Mouse (Mus musculus) hindbrain, embryonic 14.5 days (tissue): Measurements from ENCODE around the gene Nutm1. TPM values are rescaled to one million over a fixed set of nuclear protein-coding genes. Genes with fewer than 3 reads are reported as not detected.
A peak's percentile ranks its signal among the peaks of the same experiment; 100 is the strongest.

Source experiments
- ATAC-seq: fragments of 200-750 bp; cut with Nextera tagmentation; 2 replicates; pipeline ENCODE4 v1.8.0; 2017; ENCODE audit warnings: moderate number of reproducible peaks, mild to moderate bottlenecking, moderate TSS enrichment, moderate library complexity; ENCODE audit not compliant: low FRiP score
- DNase-seq: peaks from one replicate; pipeline ENCODE4 v3.0.0-alpha.2; 2015; ENCODE audit warnings: low spot score
- H3K27ac ChIP-seq: fragments of 300-500 bp; sonication (generic); 2 replicates; pipeline ENCODE4 v1.5.1; 2014; ENCODE audit warnings: mild to moderate bottlenecking, moderate library complexity
- H3K27me3 ChIP-seq: fragments of 300-500 bp; sonication (generic); 2 replicates; pipeline ENCODE4 v1.6.1; 2014; ENCODE audit warnings: mild to moderate bottlenecking, low read length, mixed read lengths; ENCODE audit not compliant: control insufficient read depth, insufficient read depth
- H3K36me3 ChIP-seq: fragments of 300-500 bp; sonication (generic); replicated peaks from 2 replicates; pipeline ENCODE4 v1.6.1; 2014; ENCODE audit not compliant: control insufficient read depth, insufficient read depth
- H3K4me1 ChIP-seq: fragments of 300-500 bp; sonication (generic); replicated peaks from 2 replicates; pipeline ENCODE4 v1.6.1; 2014; ENCODE audit warnings: antibody characterized with exemption, low read length, mixed read lengths; ENCODE audit not compliant: control insufficient read depth, insufficient read depth
- H3K4me2 ChIP-seq: fragments of 300-500 bp; sonication (generic); replicated peaks from 2 replicates; pipeline ENCODE4 v1.6.1; 2014; ENCODE audit warnings: mild to moderate bottlenecking, moderate library complexity
- H3K4me3 ChIP-seq: fragments of 300-500 bp; sonication (generic); replicated peaks from 2 replicates; pipeline ENCODE4 v1.5.1; 2014; ENCODE audit warnings: mild to moderate bottlenecking, low read length
- H3K9ac ChIP-seq: fragments of 300-500 bp; sonication (generic); 2 replicates; pipeline ENCODE4 v1.6.1; 2014
- H3K9me3 ChIP-seq: fragments of 300-500 bp; sonication (generic); 2 replicates; pipeline ENCODE4 v1.6.1; 2016; ENCODE audit warnings: low read length; ENCODE audit not compliant: control insufficient read depth
- WGBS: fragments of 180-500 bp; shearing (Covaris S2); extraction: QIAGEN DNeasy Blood & Tissue Kit; methylation state at CpG from one replicate; pipeline ENCODE4 v1.1.7; 2014; 5-methylcytosine and 5-hydroxymethylcytosine counted together
- polyA plus RNA-seq: library from polyadenylated mRNA; unstranded; fragments of >200 nt; fragmentation: Nextera tagmentation; extraction: Ambion mirVana; gene quantifications from 2 replicates; pipeline ENCODE4 v1.2.1, GENCODE M21; 2014

The Nutm1 gene
- polyA plus RNA-seq, 1 experiment from 2014 or later, result not detected

- DNase-seq (peak; percentile 68), ATAC-seq (peak; percentile 87)
- WGBS, result 2% methylated on average over 21 of the region's 21 CpGs
- no peaks in the 10 kb centered on the region for H3K27me3 ChIP-seq
- H3K4me2 ChIP-seq, result peak overlapping the region; percentile 81
- H3K4me1 ChIP-seq, result peaks cover 10% of the 10 kb centered on the region
- H3K9me3 ChIP-seq, result no peaks in the 10 kb centered on the region
- peak overlapping the region; percentile 35 for H3K4me3 ChIP-seq
- H3K36me3 ChIP-seq, result no peaks in the 10 kb centered on the region
- peak overlapping the region; percentile 65 for H3K9ac ChIP-seq
- H3K27ac ChIP-seq, result no peak overlapping the region
Measured at GRCm38 (mm10) chr2:112284363-112285030, 25.4 kb upstream of the Nutm1 start.

- ATAC-seq, result no peak
- 82% methylated on average over 1 of the region's 1 CpGs for WGBS
Measured at GRCm38 (mm10) chr2:112282846-112283245, 23.8 kb upstream of the Nutm1 start.

GRCm38 (mm10) chr2:112276870-112277269 lies 17.8 kb upstream of the Nutm1 start:
- ATAC-seq, result no peak
- H3K9ac ChIP-seq, result no peak overlapping the region
- H3K9me3 ChIP-seq, result no peaks in the 10 kb centered on the region
- no peaks in the 10 kb centered on the region for H3K36me3 ChIP-seq
- no peak overlapping the region for H3K27ac ChIP-seq
- no peaks in the 10 kb centered on the region for H3K4me1 ChIP-seq
- no peak for DNase-seq
- no peak overlapping the region for H3K4me3 ChIP-seq
- 94% methylated on average over 3 of the region's 3 CpGs for WGBS
- H3K4me2 ChIP-seq, result no peak overlapping the region
- H3K27me3 ChIP-seq, result no peaks in the 10 kb centered on the region

More at GRCm38 (mm10) chr2:112282846-112283245, 23.8 kb upstream of the Nutm1 start:
- Histone ChIP-seq H3K9me3 (no peaks in the 10 kb centered on the region), H3K9ac (no peak overlapping the region), H3K27ac (no peak overlapping the region), H3K36me3 (no peaks in the 10 kb centered on the region), H3K4me2 (no peak overlapping the region), H3K4me1 (peaks cover 10% of the 10 kb centered on the region), H3K4me3 (no peak overlapping the region), H3K27me3 (no peaks in the 10 kb centered on the region)
- no peak for DNase-seq

- 90% methylated on average over 6 of the region's 6 CpGs for WGBS
Measured at GRCm38 (mm10) chr2:112273474-112273873, 14.4 kb upstream of the Nutm1 start.

GRCm38 (mm10) chr2:112272909-112273308 lies 13.8 kb upstream of the Nutm1 start:
- ATAC-seq (no peak), DNase-seq (no peak)
- H3K36me3 ChIP-seq, result no peaks in the 10 kb centered on the region
- WGBS, result 100% methylated on average over 2 of the region's 2 CpGs
- H3K9ac ChIP-seq, result no peak overlapping the region
- no peaks in the 10 kb centered on the region for H3K27me3 ChIP-seq
- peaks cover 26% of the 10 kb centered on the region for H3K4me1 ChIP-seq
- H3K4me3 ChIP-seq, result no peak overlapping the region
- no peaks in the 10 kb centered on the region for H3K9me3 ChIP-seq
- H3K27ac ChIP-seq, result no peak overlapping the region
- no peak overlapping the region for H3K4me2 ChIP-seq

More at GRCm38 (mm10) chr2:112273474-112273873, 14.4 kb upstream of the Nutm1 start:
- ATAC-seq, result no peak
- peaks cover 22% of the 10 kb centered on the region for H3K4me1 ChIP-seq
- H3K4me3 ChIP-seq, result no peak overlapping the region
- H3K9ac ChIP-seq, result no peak overlapping the region
- H3K9me3 ChIP-seq, result no peaks in the 10 kb centered on the region
- DNase-seq, result no peak
- no peaks in the 10 kb centered on the region for H3K36me3 ChIP-seq
- no peaks in the 10 kb centered on the region for H3K27me3 ChIP-seq
- H3K27ac ChIP-seq, result no peak overlapping the region
- H3K4me2 ChIP-seq, result no peak overlapping the region

- peaks cover 47% of the 10 kb centered on the region for H3K4me1 ChIP-seq
- ATAC-seq (no peak), DNase-seq (no peak)
- H3K4me2 ChIP-seq, result peak overlapping the region; percentile 25
- no peak overlapping the region for H3K4me3 ChIP-seq
- no peak overlapping the region for H3K27ac ChIP-seq
- H3K9ac ChIP-seq, result no peak overlapping the region
- no peaks in the 10 kb centered on the region for H3K27me3 ChIP-seq
- WGBS, result 92% methylated on average over 2 of the region's 2 CpGs
- H3K9me3 ChIP-seq, result no peaks in the 10 kb centered on the region
- H3K36me3 ChIP-seq, result no peaks in the 10 kb centered on the region
Measured at GRCm38 (mm10) chr2:112270011-112270410, 10.9 kb upstream of the Nutm1 start.

GRCm38 (mm10) chr2:112267547-112268269 lies 8.6 kb upstream of the Nutm1 start:
- 80% methylated on average over 8 of the region's 8 CpGs for WGBS
- H3K36me3 ChIP-seq, result no peaks in the 10 kb centered on the region
- H3K27ac ChIP-seq, result no peak overlapping the region
- peak overlapping the region; percentile 87; the same call in 1 of the 2 replicates for H3K9ac ChIP-seq
- peak overlapping the region; percentile 95 for H3K4me2 ChIP-seq
- no peak for DNase-seq
- H3K27me3 ChIP-seq, result no peaks in the 10 kb centered on the region
- peak overlapping the region; percentile 78 for H3K4me3 ChIP-seq
- peaks cover 58% of the 10 kb centered on the region for H3K4me1 ChIP-seq
- H3K9me3 ChIP-seq, result no peaks in the 10 kb centered on the region
- no peak for ATAC-seq

GRCm38 (mm10) chr2:112266780-112267179 lies 7.7 kb upstream of the Nutm1 start:
- no peak for DNase-seq
- Histone ChIP-seq H3K36me3 (no peaks in the 10 kb centered on the region), H3K9me3 (no peaks in the 10 kb centered on the region), H3K4me2 (peak overlapping the region; percentile 95), H3K9ac (peak overlapping the region; percentile 87), H3K27ac (peak overlapping the region; percentile 94; the same call in 1 of the 2 replicates), H3K27me3 (no peaks in the 10 kb centered on the region), H3K4me1 (peaks cover 62% of the 10 kb centered on the region), H3K4me3 (peak overlapping the region; percentile 78)
- 36% methylated on average over 10 of the region's 10 CpGs for WGBS
- ATAC-seq, result no peak

GRCm38 (mm10) chr2:112266242-112266592 lies 7.1 kb upstream of the Nutm1 start, which contains the start of gene Gm21985:
Gm21985 (plus strand) TSS chr2:112266314.
- H3K27ac ChIP-seq, result peak within 1 kb of the TSS; percentile 94
- WGBS, result 2% methylated on average over 11 of the region's 11 CpGs
- DNase-seq (peak; percentile 32), ATAC-seq (peak; percentile 24; the same call in 1 of the 2 replicates)
- no peaks in the 10 kb centered on the region for H3K36me3 ChIP-seq
- H3K4me1 ChIP-seq, result peaks cover 58% of the 10 kb centered on the region
- H3K27me3 ChIP-seq, result no peaks in the 10 kb centered on the region
- peak within 1 kb of the TSS; percentile 78 for H3K4me3 ChIP-seq
- no peaks in the 10 kb centered on the region for H3K9me3 ChIP-seq
- H3K4me2 ChIP-seq, result peak within 1 kb of the TSS; percentile 95
- peak within 1 kb of the TSS; percentile 87 for H3K9ac ChIP-seq
